Mouse (Mus musculus) midbrain, embryonic 13.5 days (tissue): ENCODE results near the gene Mum1. TPM values are rescaled to one million over a fixed set of nuclear protein-coding genes. Genes with fewer than 3 reads are reported as not detected.
"Not testable (repeated sequence)": the region's sequence is repeated elsewhere in the genome, so short reads cannot be mapped to it uniquely, and the experiment has no call there.

Source experiments
- ATAC-seq: fragments of 200-750 bp; cut with Nextera tagmentation; 2 replicates; pipeline ENCODE4 v1.8.0; 2017; ENCODE audit warnings: mild to moderate bottlenecking, moderate TSS enrichment, moderate library complexity
- H3K27ac ChIP-seq: fragments of 300-500 bp; sonication (generic); 2 replicates; pipeline ENCODE4 v1.5.1; 2015; ENCODE audit warnings: inconsistent platforms, mild to moderate bottlenecking, moderate library complexity
- H3K27me3 ChIP-seq: fragments of 300-500 bp; sonication (generic); 2 replicates; pipeline ENCODE4 v1.6.1; 2015; ENCODE audit warnings: mild to moderate bottlenecking, inconsistent platforms
- H3K36me3 ChIP-seq: fragments of 300-500 bp; sonication (generic); 2 replicates; pipeline ENCODE4 v1.6.1; 2015; ENCODE audit warnings: mild to moderate bottlenecking, inconsistent platforms
- H3K4me1 ChIP-seq: fragments of 300-500 bp; sonication (generic); replicated peaks from 2 replicates; pipeline ENCODE4 v1.6.1; 2015; ENCODE audit warnings: inconsistent platforms
- H3K4me2 ChIP-seq: fragments of 300-500 bp; sonication (generic); replicated peaks from 2 replicates; pipeline ENCODE4 v1.6.1; 2015; ENCODE audit warnings: moderate library complexity, mild to moderate bottlenecking, inconsistent platforms
- H3K4me3 ChIP-seq: fragments of 300-500 bp; sonication (generic); replicated peaks from 2 replicates; pipeline ENCODE4 v1.5.1; 2015; ENCODE audit warnings: mild to moderate bottlenecking, inconsistent platforms
- H3K9ac ChIP-seq: fragments of 300-500 bp; sonication (generic); replicated peaks from 2 replicates; pipeline ENCODE4 v1.6.1; 2015; ENCODE audit warnings: mild to moderate bottlenecking, inconsistent platforms
- H3K9me3 ChIP-seq: fragments of 300-500 bp; sonication (generic); 2 replicates; pipeline ENCODE4 v1.6.1; 2016; ENCODE audit warnings: mild to moderate bottlenecking, inconsistent platforms
- WGBS: fragments of 180-500 bp; shearing (Covaris S2); methylation state at CpG from one replicate; pipeline ENCODE4 v1.1.7; 2015; 5-methylcytosine and 5-hydroxymethylcytosine counted together
- polyA plus RNA-seq: library from polyadenylated mRNA; unstranded; fragments of >200 nt; fragmentation: Nextera tagmentation; extraction: Ambion mirVana; gene quantifications from 2 replicates; pipeline ENCODE4 v1.2.1, GENCODE M21; 2015

Gene Mum1
- polyA plus RNA-seq, 1 experiment from 2014 or later = 98.4 TPM

- Histone ChIP-seq H3K4me1 (peaks cover 65% of the 10 kb centered on the region), H3K27me3 (0 out of 2 replicates have a peak, but pooled peaks cover 8% of the 10 kb centered on the region), H3K27ac (no peak overlapping the region; the same call in 1 of the 2 replicates), H3K4me3 (no peak overlapping the region), H3K36me3 (peaks cover 98% of the 10 kb centered on the region), H3K4me2 (peak overlapping the region; percentile 87; the same call in 1 of the 2 replicates), H3K9me3 (no peaks in the 10 kb centered on the region), H3K9ac (peak overlapping the region; percentile 50; the same call in 1 of the 2 replicates)
- WGBS = 93% methylated on average over 6 of the region's 6 CpGs
- ATAC-seq = no peak
These were observed 13.6 kb downstream of the Mum1 start for GRCm38 (mm10) chr10:80239791-80240190.

DNA sequence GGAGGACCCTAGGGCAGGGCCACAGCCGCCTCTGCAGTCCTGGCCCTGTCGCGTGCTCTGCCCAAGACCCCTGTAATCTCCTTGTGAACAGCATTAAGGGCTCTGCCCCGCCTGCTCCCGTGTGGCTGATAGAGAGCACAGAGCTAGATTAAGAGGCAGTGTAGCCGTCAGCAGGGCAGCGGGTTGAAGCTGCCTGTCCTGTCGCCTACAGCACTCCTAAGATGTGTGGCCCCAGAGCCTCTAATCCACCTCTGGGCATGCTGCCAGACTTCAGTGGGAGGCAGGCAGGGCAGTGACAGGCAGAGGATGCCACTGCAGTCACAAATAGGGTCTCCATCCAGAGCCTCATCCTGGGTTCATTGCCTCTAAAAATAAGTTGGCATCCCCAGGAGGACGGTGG is 15.9 kb downstream of the Mum1 start:
- 26% methylated on average over 9 of the region's 9 CpGs for WGBS
- Histone ChIP-seq H3K9me3 (no peaks in the 10 kb centered on the region), H3K9ac (peak overlapping the region; percentile 36; the same call in 1 of the 2 replicates), H3K4me3 (no peak overlapping the region), H3K4me1 (peaks cover 66% of the 10 kb centered on the region), H3K36me3 (peaks cover 76% of the 10 kb centered on the region), H3K27ac (peak overlapping the region; percentile 70), H3K27me3 (0 out of 2 replicates have a peak, but pooled peaks cover 13% of the 10 kb centered on the region), H3K4me2 (peak overlapping the region; percentile 27)
- peak; percentile 64 for ATAC-seq

- H3K27ac ChIP-seq = peak overlapping the region; percentile 70
- H3K4me1 ChIP-seq = peaks cover 64% of the 10 kb centered on the region
- H3K4me3 ChIP-seq = no peak overlapping the region; the same call in 1 of the 2 replicates
- no peaks in the 10 kb centered on the region for H3K9me3 ChIP-seq
- H3K27me3 ChIP-seq = 0 out of 2 replicates have a peak, but pooled peaks cover 15% of the 10 kb centered on the region
- 73% methylated on average over 3 of the region's 3 CpGs for WGBS
- peak overlapping the region; percentile 49; the same call in 1 of the 2 replicates for H3K9ac ChIP-seq
- peaks cover 71% of the 10 kb centered on the region for H3K36me3 ChIP-seq
- peak overlapping the region; percentile 27 for H3K4me2 ChIP-seq
- ATAC-seq = no peak
These were observed 16.4 kb downstream of the Mum1 start for GRCm38 (mm10) chr10:80242607-80243006.

GRCm38 (mm10) chr10:80244791-80245399 is 18.7 kb downstream of the Mum1 start:
- Histone ChIP-seq H3K36me3 (peaks cover 48% of the 10 kb centered on the region), H3K4me1 (peaks cover 55% of the 10 kb centered on the region), H3K27ac (peak overlapping the region; percentile 67), H3K4me2 (no peak overlapping the region), H3K4me3 (no peak overlapping the region), H3K9me3 (no peaks in the 10 kb centered on the region), H3K9ac (no peak overlapping the region), H3K27me3 (0 out of 2 replicates have a peak, but pooled peaks cover 12% of the 10 kb centered on the region)
- WGBS = 26% methylated on average over 5 of the region's 5 CpGs
- ATAC-seq = no peak

GRCm38 (mm10) chr10:80245600-80245999 is 19.4 kb downstream of the Mum1 start:
- H3K4me3 ChIP-seq = no peak overlapping the region
- no peaks in the 10 kb centered on the region for H3K9me3 ChIP-seq
- ATAC-seq = no peak
- peaks cover 41% of the 10 kb centered on the region for H3K36me3 ChIP-seq
- peak overlapping the region; percentile 66 for H3K27ac ChIP-seq
- peaks cover 57% of the 10 kb centered on the region for H3K4me1 ChIP-seq
- H3K4me2 ChIP-seq = no peak overlapping the region
- H3K27me3 ChIP-seq = 0 out of 2 replicates have a peak, but pooled peaks cover 11% of the 10 kb centered on the region
- WGBS = 0% methylated on average over 4 of the region's 4 CpGs
- H3K9ac ChIP-seq = 0 out of 2 replicates have a peak overlapping the region, but pooled peaks have one; percentile 28

GRCm38 (mm10) chr10:80247849-80248248 is 21.6 kb downstream of the Mum1 start:
- 36% methylated on average over 6 of the region's 6 CpGs for WGBS
- H3K27ac ChIP-seq = no peak overlapping the region
- peaks cover 19% of the 10 kb centered on the region for H3K36me3 ChIP-seq
- H3K9ac ChIP-seq = no peak overlapping the region
- H3K4me1 ChIP-seq = peaks cover 43% of the 10 kb centered on the region
- H3K9me3 ChIP-seq = no peaks in the 10 kb centered on the region
- H3K4me3 ChIP-seq = no peak overlapping the region
- H3K4me2 ChIP-seq = no peak overlapping the region; the same call in 1 of the 2 replicates
- no peak for ATAC-seq
- H3K27me3 ChIP-seq = 0 out of 2 replicates have a peak, but pooled peaks cover 7% of the 10 kb centered on the region

DNA sequence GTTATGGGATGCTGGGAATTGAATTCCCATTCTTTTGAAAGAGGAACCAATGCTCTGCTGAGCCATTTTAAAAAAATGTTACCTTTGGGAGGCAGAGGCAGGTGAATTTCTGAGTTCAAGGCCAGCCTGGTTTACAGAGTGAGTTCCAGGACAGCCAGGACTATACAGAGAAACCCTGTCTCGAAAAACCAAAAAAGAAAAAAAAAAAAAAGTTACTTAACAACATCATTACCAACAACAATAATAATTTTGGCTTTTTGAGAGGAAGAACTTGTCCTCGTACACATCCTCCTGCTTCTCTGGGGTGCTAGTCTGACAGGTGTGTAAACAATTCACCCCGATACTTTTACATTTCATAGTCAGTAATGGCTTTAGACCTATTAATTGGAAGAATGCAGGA is 22.2 kb downstream of the Mum1 start:
- not testable (repeated sequence) for ATAC-seq, H3K27ac ChIP-seq, H3K9me3 ChIP-seq, H3K9ac ChIP-seq, H3K27me3 ChIP-seq
- 53% methylated on average over 3 of the region's 3 CpGs for WGBS
- Histone ChIP-seq H3K36me3 (peaks cover 16% of the 10 kb centered on the region), H3K4me1 (peaks cover 41% of the 10 kb centered on the region), H3K4me2 (peak overlapping the region; percentile 7; the same call in 1 of the 2 replicates), H3K4me3 (peak overlapping the region; percentile 61; the same call in 1 of the 2 replicates)

GRCm38 (mm10) chr10:80248971-80249640 is 22.9 kb downstream of the Mum1 start, which contains the start of gene Ndufs7:
Gene Ndufs7 (plus strand): TSS chr10:80249121.
- Histone ChIP-seq H3K27ac (peak within 1 kb of the TSS; percentile 89), H3K9ac (peak within 1 kb of the TSS; percentile 81), H3K4me3 (peak within 1 kb of the TSS; percentile 61), H3K36me3 (peaks cover 16% of the 10 kb centered on the region), H3K4me2 (peak within 1 kb of the TSS; percentile 88), H3K9me3 (no peaks in the 10 kb centered on the region), H3K27me3 (0 out of 2 replicates have a peak, but pooled peaks cover 7% of the 10 kb centered on the region), H3K4me1 (peaks cover 41% of the 10 kb centered on the region)
- WGBS = under 1% methylated on average over 53 of the region's 53 CpGs
- peak; percentile 87 for ATAC-seq

DNA sequence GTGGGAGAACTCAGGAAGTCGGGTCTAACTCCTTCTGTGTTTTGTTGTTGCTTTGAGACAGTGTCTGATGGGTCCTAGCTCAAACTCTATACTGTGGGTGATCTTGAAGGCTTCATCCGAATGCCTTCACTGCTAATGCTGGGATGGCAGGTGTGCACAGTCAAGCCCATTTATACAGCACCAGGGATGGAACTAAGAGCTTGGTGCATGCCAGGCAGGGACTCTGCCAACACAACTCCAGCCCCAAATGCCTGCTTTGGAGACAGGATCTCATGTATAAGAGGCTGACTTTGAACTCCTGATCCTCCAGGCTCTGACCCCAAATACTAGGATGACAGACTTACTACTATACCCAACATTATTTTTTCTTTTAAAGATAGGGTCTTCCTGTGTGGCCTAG is 23.8 kb downstream of the Mum1 start:
- 41% methylated on average over 2 of the region's 2 CpGs for WGBS
- peaks cover 35% of the 10 kb centered on the region for H3K4me1 ChIP-seq
- H3K27ac ChIP-seq = peak overlapping the region; percentile 89; the same call in 1 of the 2 replicates
- H3K36me3 ChIP-seq = peaks cover 19% of the 10 kb centered on the region
- peak overlapping the region; percentile 81 for H3K9ac ChIP-seq
- H3K4me3 ChIP-seq = peak overlapping the region; percentile 61
- no peak for ATAC-seq
- peak overlapping the region; percentile 88 for H3K4me2 ChIP-seq
- H3K27me3 ChIP-seq = 0 out of 2 replicates have a peak, but pooled peaks cover 7% of the 10 kb centered on the region
- H3K9me3 ChIP-seq = no peaks in the 10 kb centered on the region

- ATAC-seq = no peak
- Histone ChIP-seq H3K27ac (no peak overlapping the region), H3K27me3 (0 out of 2 replicates have a peak, but pooled peaks cover 7% of the 10 kb centered on the region), H3K4me2 (peak overlapping the region; percentile 88), H3K9ac (no peak overlapping the region), H3K4me3 (peak overlapping the region; percentile 61), H3K36me3 (peaks cover 24% of the 10 kb centered on the region), H3K9me3 (no peaks in the 10 kb centered on the region), H3K4me1 (peaks cover 30% of the 10 kb centered on the region)
- 87% methylated on average over 4 of the region's 4 CpGs for WGBS
These were observed 24.3 kb downstream of the Mum1 start for GRCm38 (mm10) chr10:80250573-80250972.

GRCm38 (mm10) chr10:80252011-80252410 is 25.8 kb downstream of the Mum1 start:
- H3K27me3 ChIP-seq = 0 out of 2 replicates have a peak, but pooled peaks cover 3% of the 10 kb centered on the region
- no peak for ATAC-seq
- H3K9ac ChIP-seq = no peak overlapping the region
- no peak overlapping the region for H3K4me2 ChIP-seq
- H3K36me3 ChIP-seq = peaks cover 39% of the 10 kb centered on the region
- H3K9me3 ChIP-seq = no peaks in the 10 kb centered on the region
- peaks cover 34% of the 10 kb centered on the region for H3K4me1 ChIP-seq
- H3K4me3 ChIP-seq = no peak overlapping the region
- no peak overlapping the region for H3K27ac ChIP-seq
